Mouse (Mus musculus) gastrocnemius, postnatal 36 days (tissue): Measurements from ENCODE around the gene Thnsl2. TPM values are rescaled to one million over a fixed set of nuclear protein-coding genes. Genes with fewer than 3 reads are reported as not detected.

Experiments used
- total RNA-seq, 2 experiments: library from RNA; stranded (reverse); gene quantifications; 2 replicates each; pipeline ENCODE4 v1.2.3; 2021

Gene Thnsl2
- total RNA-seq, 2 experiments from 2014 or later: 6.0 to 6.8 TPM

Other genes starting within 250 kb of the Thnsl2 start
- not detected for gene Tex37, start 225.5 kb downstream of the Thnsl2 start, total RNA-seq
- not detected for gene Foxi3, start 187.9 kb downstream of the Thnsl2 start, total RNA-seq
- gene Fabp1, start 55.4 kb upstream of the Thnsl2 start, total RNA-seq: not detected
- 10 to 100 TPM; 22.9 to 24.8 TPM for gene Krcc1, start 127.2 kb upstream of the Thnsl2 start, total RNA-seq
- gene Smyd1, start 177.8 kb upstream of the Thnsl2 start, total RNA-seq: 100 to 1,000 TPM; 336 to 365 TPM
- gene Cd8b1, start 178.3 kb upstream of the Thnsl2 start, total RNA-seq: 1 to 10 TPM in 1 of 2 experiments, not detected in 1; 2.3 TPM
- gene Cd8a, start 229.0 kb upstream of the Thnsl2 start, total RNA-seq: 1 to 10 TPM in 1 of 2 experiments, not detected in 1; 3.6 TPM